Mouse (Mus musculus) embryonic fibroblast, embryonic 13.5 days (primary cell): ENCODE measurements around the gene Ipcef1.

Experiments
- CTCF ChIP-seq: IDR thresholded peaks from 2 replicates; pipeline ENCODE4 v1.5.1; 2011; ENCODE audit warnings: mild to moderate bottlenecking, control low read depth, low read length, moderate library complexity, borderline replicate concordance; ENCODE audit not compliant: insufficient read depth
- POLR2A ChIP-seq: IDR thresholded peaks from 2 replicates; pipeline ENCODE4 v1.6.1; 2011; ENCODE audit warnings: low read depth, mild to moderate bottlenecking, control low read depth, low read length, moderate library complexity

- TF ChIP-seq POLR2A = no peak; the same call in 1 of the 2 replicates
- no peak for TF ChIP-seq CTCF
Measured at GRCm38 (mm10) chr10:7076662-7077211, 24.5 kb upstream of the Ipcef1 start.
